Mouse (Mus musculus): ENCODE measurements at regions not wholly inside any gene's neighbourhood (a gene's known extent, or its start where the extent isn't known, plus 50 kb on each side); places are given as distances from the start of the nearest gene placed in this dataset.

DNA sequence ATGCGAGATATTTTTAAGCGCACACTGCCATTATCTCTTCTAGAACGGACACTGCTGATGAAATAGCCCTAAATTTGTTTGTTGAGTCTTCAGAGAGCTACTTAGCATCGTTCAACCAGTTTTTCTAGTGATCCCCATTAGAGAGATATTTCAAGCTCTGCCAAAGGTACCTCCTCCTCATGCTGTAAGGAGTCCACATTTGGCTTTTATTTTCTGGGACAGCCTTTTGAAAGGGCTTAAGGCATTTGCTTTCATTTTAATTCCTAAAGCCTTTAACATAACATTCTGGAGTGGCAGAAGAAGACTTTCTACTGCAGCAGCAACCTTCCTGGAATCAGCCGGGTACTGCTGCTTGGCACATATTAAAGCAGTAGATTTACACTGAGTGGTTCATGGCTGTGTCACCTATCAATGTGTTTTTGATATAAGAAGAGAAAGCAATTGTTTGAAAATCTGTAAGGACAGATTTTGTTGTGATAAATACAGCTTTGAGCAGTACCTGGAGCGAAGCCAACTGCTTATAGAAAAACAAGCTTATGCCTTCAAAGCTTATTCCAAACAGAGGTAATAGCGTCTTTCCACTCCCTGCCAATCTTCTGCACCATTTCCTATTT lies 267.5 kb upstream of the Dcn start:
- DNase-seq (ENCODE audit: inconsistent age in 2 of 2, low spot score in 1 of 2): no peak

DNA sequence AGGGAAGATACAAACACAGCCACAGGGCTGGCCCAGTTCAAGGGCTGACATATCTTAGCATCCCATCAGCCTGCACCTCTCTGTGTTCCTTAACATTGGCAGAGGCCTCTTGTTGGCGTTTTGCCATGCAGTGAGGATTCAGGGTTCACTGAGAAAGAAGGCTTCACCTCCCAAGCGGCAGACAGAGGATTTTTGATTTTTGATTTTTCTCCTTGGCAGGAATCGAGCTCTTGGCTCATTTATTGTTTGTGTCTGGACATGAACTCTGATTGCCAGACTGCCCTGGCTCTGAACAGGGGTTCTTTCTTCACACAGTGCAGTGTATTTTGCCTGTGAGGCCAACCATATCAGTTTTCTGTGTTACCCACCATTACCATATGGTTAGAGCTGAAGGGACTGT lies 259.9 kb upstream of the Dcn start:
- DNase-seq (ENCODE audit: inconsistent age in 2 of 2, low spot score in 1 of 2): peak; percentile 31 to 39

DNA sequence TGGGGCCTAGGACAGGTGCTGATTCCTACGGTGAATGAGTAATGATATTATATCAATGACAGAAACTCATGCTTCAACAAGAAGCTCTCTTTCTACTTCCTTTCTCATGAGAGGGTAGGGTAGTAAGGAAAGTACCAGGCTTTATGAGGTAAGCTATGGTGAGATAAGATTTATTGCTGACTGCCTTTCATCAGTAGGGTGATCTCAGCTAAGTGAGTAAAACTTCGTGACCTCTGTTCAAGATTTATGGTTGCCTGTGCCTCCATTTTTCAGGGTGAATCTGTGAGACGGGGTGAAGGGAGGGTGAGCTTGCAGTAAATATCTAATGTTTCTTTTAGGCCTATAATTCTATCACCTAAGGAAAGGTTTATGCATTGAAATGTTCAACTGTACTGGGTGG lies 259.0 kb upstream of the Dcn start:
- DNase-seq (ENCODE audit: inconsistent age in 2 of 2, low spot score in 1 of 2): peak; percentile 12 to 68

GRCm38 (mm10) chr10:97235631-97236030 lies 243.8 kb upstream of the Dcn start:
- no peak for DNase-seq (ENCODE audit: inconsistent age in 2 of 2, low spot score in 1 of 2)

- no peak for DNase-seq (ENCODE audit: inconsistent age in 2 of 2, low spot score in 1 of 2)
These were observed 237.9 kb upstream of the Dcn start for GRCm38 (mm10) chr10:97241476-97241875.

DNA sequence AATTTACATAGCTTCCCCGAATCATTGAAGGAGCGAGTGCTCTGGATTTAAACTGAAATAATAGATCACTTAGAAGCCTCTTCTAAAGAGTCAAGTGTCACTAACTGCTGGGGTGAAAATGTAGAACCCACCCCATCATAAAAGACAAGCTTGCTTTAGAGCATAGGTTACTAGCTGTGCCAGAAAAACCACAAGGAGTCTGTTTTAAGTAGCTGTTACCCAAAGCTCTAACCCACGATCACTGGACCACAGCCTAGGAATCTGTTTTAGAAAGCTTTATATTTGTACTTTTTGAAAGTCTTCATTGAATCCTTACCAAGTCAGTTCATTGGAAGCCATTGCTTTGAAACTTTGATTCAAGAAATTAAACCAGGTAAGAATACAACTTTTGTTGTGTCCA lies 233.7 kb upstream of the Dcn start:
- no peak for DNase-seq (ENCODE audit: inconsistent age in 2 of 2, low spot score in 1 of 2)

GRCm38 (mm10) chr10:97248522-97248921 lies 230.9 kb upstream of the Dcn start:
- DNase-seq (ENCODE audit: inconsistent age in 2 of 2, low spot score in 1 of 2): no peak

DNA sequence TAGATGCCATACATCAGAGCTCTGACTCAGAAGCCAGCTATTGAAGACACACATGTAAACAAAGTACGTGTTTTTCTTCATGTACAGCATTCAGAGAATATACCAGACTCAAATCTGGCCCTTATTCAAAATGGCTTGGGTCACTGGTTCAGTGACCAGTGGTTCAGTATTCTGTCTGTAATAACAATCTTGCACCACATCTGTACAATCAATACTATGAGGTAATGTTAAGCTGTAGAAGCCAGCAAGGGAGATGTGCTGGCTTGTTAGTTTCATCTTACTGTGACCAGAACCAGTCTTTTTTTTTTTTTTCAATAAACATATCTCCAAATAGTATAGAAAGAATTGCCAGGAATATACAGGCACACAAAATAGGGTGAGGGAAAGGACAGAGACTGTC lies 229.6 kb upstream of the Dcn start:
- no peak for DNase-seq (ENCODE audit: inconsistent age in 2 of 2, low spot score in 1 of 2)

GRCm38 (mm10) chr10:97250167-97250566 lies 229.2 kb upstream of the Dcn start:
- no peak for DNase-seq (ENCODE audit: inconsistent age in 2 of 2, low spot score in 1 of 2)

- peak in 1 of 2 experiments; percentile 5 for DNase-seq (ENCODE audit: inconsistent age in 2 of 2, low spot score in 1 of 2)
These were observed 213.4 kb upstream of the Dcn start for GRCm38 (mm10) chr10:97265959-97266517.

GRCm38 (mm10) chr10:97282416-97282815 lies 197.0 kb upstream of the Dcn start:
- DNase-seq (ENCODE audit: inconsistent age in 2 of 2, low spot score in 1 of 2): no peak

- no peak for DNase-seq (ENCODE audit: inconsistent age in 2 of 2, low spot score in 1 of 2)
These were observed 196.4 kb upstream of the Dcn start for GRCm38 (mm10) chr10:97282841-97283496.

- DNase-seq (ENCODE audit: inconsistent age in 2 of 2, low spot score in 1 of 2): no peak
These were observed 174.5 kb upstream of the Dcn start for GRCm38 (mm10) chr10:97304791-97305355.

DNA sequence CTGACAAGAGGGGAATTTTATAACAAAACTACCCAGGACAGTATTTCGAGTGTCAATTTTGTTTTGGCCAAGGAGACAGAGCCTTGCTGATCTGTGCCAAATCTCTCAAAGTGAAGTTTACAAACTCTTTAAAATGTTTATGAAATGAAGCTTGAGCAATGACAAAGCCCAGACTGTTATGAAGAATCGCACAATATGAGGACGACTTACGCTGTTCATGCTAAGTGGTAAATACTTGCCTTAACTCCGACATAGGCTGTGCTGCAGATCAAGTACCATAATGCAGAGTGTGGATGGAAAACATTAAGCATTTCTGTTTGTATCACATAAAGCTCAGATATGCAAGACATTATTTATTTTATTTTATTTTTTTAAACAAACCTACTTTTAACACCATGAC lies 169.8 kb upstream of the Dcn start:
- no peak for DNase-seq (ENCODE audit: inconsistent age in 2 of 2, low spot score in 1 of 2)

- peak in 1 of 2 experiments; percentile 80 for DNase-seq (ENCODE audit: inconsistent age in 2 of 2, low spot score in 1 of 2)
These were observed 166.9 kb upstream of the Dcn start for GRCm38 (mm10) chr10:97312509-97312908.

GRCm38 (mm10) chr10:97312978-97313377 lies 166.4 kb upstream of the Dcn start:
- peak; percentile 93 to 97 for DNase-seq (ENCODE audit: inconsistent age in 2 of 2, low spot score in 1 of 2)

DNA sequence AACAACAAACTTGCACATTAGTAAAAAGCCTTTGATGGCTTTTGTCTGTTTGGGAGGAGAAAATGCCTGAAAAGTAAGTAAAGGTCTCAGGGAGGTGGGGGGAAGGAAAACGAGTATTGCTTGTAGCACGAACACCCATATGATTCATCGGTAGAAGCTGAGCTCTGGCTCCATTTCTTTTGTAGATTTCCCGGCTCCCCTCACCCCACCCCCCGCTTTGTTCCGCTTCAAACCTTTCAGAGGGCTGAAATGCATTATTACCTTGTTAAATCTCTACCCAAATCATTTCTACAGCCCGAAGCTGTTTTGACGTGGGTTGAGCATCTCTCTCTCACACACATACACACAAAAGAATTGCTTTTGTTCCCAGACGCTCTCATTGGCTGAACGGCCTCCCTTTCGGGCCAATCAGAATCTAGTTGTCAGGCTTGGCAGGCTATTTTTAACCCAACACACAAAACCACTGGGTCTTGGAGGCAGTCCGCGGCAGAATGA lies 166.0 kb upstream of the Dcn start:
- peak; percentile 92 to 98 for DNase-seq (ENCODE audit: inconsistent age in 2 of 2, low spot score in 1 of 2)

DNA sequence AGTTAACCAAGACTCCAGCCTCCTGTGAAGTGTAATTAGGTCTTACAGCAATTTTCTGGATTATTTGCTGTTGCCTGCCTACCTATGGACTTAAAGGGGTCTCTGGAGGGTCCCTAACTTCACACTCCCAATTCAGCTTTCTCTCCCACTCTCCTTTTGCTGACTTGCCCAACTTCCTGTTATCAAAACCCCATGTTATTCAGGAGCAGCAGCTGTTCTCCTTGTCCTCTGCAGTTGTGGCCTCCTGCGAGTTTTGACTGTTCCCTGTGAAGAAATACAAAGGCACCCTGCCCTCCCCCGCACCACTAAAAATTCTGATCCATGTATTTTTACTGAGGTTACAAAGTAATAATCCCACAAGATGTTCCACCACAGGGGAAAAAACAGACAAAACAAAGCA lies 146.8 kb upstream of the Dcn start:
- no peak for DNase-seq (ENCODE audit: inconsistent age in 2 of 2, low spot score in 1 of 2)

GRCm38 (mm10) chr10:97334044-97334443 lies 145.4 kb upstream of the Dcn start:
- DNase-seq (ENCODE audit: inconsistent age in 2 of 2, low spot score in 1 of 2): no peak

DNA sequence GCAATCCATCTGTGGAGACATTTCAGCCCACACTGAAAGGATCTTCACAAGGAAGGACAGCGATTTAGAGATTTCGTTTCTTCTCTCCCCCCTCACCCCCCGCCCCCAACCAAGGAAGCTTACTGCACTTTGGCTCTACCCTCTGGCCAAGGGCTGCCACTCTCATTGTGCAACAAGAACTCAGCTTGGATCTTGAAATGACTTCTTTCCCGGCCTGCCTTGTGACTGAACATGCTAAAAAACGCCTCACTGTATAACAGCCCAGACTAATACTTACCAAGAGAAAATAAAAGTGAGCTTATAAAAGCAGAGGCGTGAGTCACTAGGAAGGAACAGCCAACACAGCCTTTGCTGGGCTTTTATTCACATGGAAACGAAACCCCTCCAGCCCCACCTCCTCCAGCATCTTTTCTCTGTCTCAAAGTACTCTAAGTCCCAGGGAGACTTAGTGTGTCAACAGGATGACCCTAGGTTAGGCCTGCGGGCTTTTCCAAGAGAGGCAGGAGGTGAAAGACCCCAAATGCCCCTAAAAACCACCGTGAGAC lies 144.7 kb upstream of the Dcn start:
- peak in 1 of 2 experiments; percentile 19 for DNase-seq (ENCODE audit: inconsistent age in 2 of 2, low spot score in 1 of 2)

DNA sequence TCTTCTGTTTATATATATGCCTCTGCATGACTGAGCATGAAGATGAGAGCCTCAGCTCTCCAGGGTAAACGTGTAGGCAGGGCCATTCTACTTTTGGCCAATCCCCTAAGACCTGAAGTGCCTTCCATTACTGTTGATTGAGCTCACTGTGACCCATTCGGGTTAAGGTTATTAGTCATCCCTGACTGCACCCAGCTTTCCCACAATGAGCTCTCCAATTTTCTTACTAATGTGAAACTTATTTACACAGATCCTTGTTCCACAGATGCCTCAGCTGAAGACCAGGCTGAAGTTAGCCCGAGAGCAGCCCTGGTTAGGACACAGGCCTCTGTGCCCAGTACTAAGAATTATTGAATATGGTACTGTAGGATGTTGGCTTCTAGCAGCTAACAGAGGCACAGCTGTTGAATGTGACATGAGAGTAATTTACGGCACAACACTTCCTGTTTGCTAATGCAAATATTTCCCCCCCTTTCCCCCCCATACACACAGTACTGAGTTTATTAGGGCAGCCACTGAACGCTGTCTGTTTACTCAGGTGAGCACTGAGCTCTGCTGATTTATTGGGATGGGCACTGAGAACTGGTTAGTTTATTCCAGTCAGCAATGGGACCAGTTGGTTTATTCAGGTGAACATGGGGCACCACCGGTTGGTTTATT lies 141.2 kb upstream of the Dcn start:
- DNase-seq (ENCODE audit: inconsistent age in 2 of 2, low spot score in 1 of 2): peak in 1 of 2 experiments; percentile 36

Data from adrenal gland, adult (tissue).